Mouse (Mus musculus) spleen, adult 2 months (tissue): ENCODE data around the gene Casq1. TPM values are rescaled to one million over a fixed set of nuclear protein-coding genes. Genes with fewer than 3 reads are reported as not detected.

Experiments
- DNase-seq, 2 experiments: peaks; one replicate each; pipeline versions ENCODE4 v3.0.0 to v3.0.0-alpha.2; 2012 to 2021; ENCODE audit warnings: low spot score in 2 of 2, low read depth in 1 of 2
- H3K27ac ChIP-seq: fragments of 200-500 bp; 2 replicates; pipeline ENCODE4 v1.5.1; 2012; ENCODE audit warnings: low read length, inconsistent platforms; ENCODE audit not compliant: insufficient read depth
- H3K27me3 ChIP-seq: fragments of 200-500 bp; 2 replicates; pipeline ENCODE4 v1.6.1; 2012; ENCODE audit warnings: mild to moderate bottlenecking, moderate library complexity, low read length, inconsistent platforms; ENCODE audit not compliant: control insufficient read depth, insufficient read depth
- H3K36me3 ChIP-seq: fragments of 200-500 bp; 2 replicates; pipeline ENCODE4 v1.6.1; 2012; ENCODE audit warnings: mild to moderate bottlenecking, low read length, inconsistent platforms; ENCODE audit not compliant: control insufficient read depth, insufficient read depth
- H3K4me1 ChIP-seq: fragments of 200-500 bp; 2 replicates; pipeline ENCODE4 v1.6.1; 2011; ENCODE audit warnings: inconsistent platforms; ENCODE audit not compliant: control insufficient read depth, insufficient read depth, insufficient read length
- H3K4me3 ChIP-seq: fragments of 200-500 bp; 2 replicates; pipeline ENCODE4 v1.5.1; 2011; ENCODE audit warnings: mild to moderate bottlenecking, inconsistent platforms; ENCODE audit not compliant: insufficient read depth, insufficient read length; ENCODE audit errors: extremely low read depth
- CTCF ChIP-seq: fragments of 200-500 bp; IDR thresholded peaks from 2 replicates; pipeline ENCODE4 v1.5.1; 2011; ENCODE audit warnings: mild to moderate bottlenecking, inconsistent platforms; ENCODE audit not compliant: insufficient read depth, insufficient read length, insufficient replicate concordance; ENCODE audit errors: extremely low read depth
- POLR2A ChIP-seq: fragments of 200-500 bp; IDR thresholded peaks from 2 replicates; pipeline ENCODE4 v1.6.1; 2011; ENCODE audit warnings: low read depth, low read length, inconsistent platforms
- WGBS: fragments of 180-500 bp; shearing (Covaris S2); methylation state at CpG from one replicate; pipeline ENCODE4 v1.1.7; 2018; 5-methylcytosine and 5-hydroxymethylcytosine counted together
- polyA plus RNA-seq: library from polyadenylated mRNA; depleted of rRNA; stranded (reverse); fragments of >200 nt; gene quantifications from 2 replicates; pipeline ENCODE4 v1.2.3, GENCODE M21; 2012

Casq1 gene
- polyA plus RNA-seq, 1 experiment = 0.35 TPM

GRCm38 (mm10) chr1:172181777-172182176 is 37.9 kb downstream of the Casq1 start:
- peaks cover 31% of the 10 kb centered on the region for H3K36me3 ChIP-seq
- no peak overlapping the region for H3K4me3 ChIP-seq

GRCm38 (mm10) chr1:172180881-172181280 is 38.8 kb downstream of the Casq1 start:
- peaks cover 25% of the 10 kb centered on the region for H3K36me3 ChIP-seq
- no peaks in the 10 kb centered on the region for H3K4me1 ChIP-seq
- no peak overlapping the region for H3K27ac ChIP-seq
- WGBS = 91% methylated on average over 4 of the region's 4 CpGs
- H3K27me3 ChIP-seq = no peaks in the 10 kb centered on the region
- TF ChIP-seq CTCF (no peak), POLR2A (no peak)
- H3K4me3 ChIP-seq = no peak overlapping the region
- no peak for DNase-seq

More at GRCm38 (mm10) chr1:172181777-172182176, 37.9 kb downstream of the Casq1 start:
- WGBS = 95% methylated on average over 3 of the region's 3 CpGs
- H3K27me3 ChIP-seq = no peaks in the 10 kb centered on the region
- H3K27ac ChIP-seq = no peak overlapping the region
- no peaks in the 10 kb centered on the region for H3K4me1 ChIP-seq
- no peak for DNase-seq
- TF ChIP-seq CTCF (no peak), POLR2A (no peak)

DNA sequence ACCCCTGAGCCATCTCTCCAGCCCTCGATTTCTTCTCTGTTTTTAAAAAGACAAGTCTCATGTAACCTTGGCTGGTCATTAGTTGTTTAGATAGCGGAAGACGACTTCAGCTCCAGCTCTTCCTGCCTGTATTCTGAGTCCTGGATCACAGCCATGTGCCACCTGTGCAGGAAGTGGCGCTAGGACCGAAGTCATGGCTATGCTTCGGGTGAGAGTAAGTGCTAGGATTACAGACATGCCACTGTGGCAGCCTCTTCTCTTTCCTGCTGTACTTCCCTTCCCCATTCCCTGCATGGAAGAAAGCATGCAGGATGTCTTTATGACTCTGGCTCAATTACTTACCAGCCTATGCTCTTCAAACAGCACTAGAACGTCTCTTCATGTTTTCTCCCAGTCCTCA is 40.6 kb downstream of the Casq1 start:
- TF ChIP-seq CTCF (no peak), POLR2A (no peak)

DNA sequence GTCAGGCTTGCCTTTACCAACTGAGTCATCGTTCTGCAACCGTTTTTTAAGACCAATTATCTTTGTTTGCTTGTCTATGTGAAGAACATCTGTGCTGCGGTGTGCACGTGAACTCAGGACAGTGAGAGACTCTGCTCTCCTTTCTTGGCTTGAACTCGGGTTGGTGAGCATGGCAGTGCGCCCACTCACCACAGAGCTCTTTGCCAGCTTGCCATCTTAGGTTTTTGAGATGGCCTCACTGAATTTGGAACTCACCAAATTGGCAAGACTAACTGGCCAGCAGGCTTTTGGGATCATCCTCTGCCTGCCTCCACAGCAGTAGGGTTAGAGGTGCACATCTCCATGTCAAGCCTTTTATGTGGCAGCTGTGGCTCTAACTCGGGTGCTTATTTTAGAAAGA is 41.9 kb downstream of the Casq1 start:
- no peak for DNase-seq
- peaks cover 41% of the 10 kb centered on the region for H3K36me3 ChIP-seq
- no peak overlapping the region for H3K27ac ChIP-seq
- TF ChIP-seq POLR2A (no peak), CTCF (no peak)
- no peak overlapping the region for H3K4me3 ChIP-seq
- H3K4me1 ChIP-seq = no peaks in the 10 kb centered on the region
- H3K27me3 ChIP-seq = no peaks in the 10 kb centered on the region
- WGBS = 90% methylated on average over 7 of the region's 7 CpGs

More for the DNA sequence above, 40.6 kb downstream of the Casq1 start:
- no peak for DNase-seq
- no peaks in the 10 kb centered on the region for H3K27me3 ChIP-seq
- peaks cover 35% of the 10 kb centered on the region for H3K36me3 ChIP-seq
- H3K27ac ChIP-seq = no peak overlapping the region
- no peak overlapping the region for H3K4me3 ChIP-seq
- H3K4me1 ChIP-seq = no peaks in the 10 kb centered on the region
- 75% methylated on average over 7 of the region's 7 CpGs for WGBS

DNA sequence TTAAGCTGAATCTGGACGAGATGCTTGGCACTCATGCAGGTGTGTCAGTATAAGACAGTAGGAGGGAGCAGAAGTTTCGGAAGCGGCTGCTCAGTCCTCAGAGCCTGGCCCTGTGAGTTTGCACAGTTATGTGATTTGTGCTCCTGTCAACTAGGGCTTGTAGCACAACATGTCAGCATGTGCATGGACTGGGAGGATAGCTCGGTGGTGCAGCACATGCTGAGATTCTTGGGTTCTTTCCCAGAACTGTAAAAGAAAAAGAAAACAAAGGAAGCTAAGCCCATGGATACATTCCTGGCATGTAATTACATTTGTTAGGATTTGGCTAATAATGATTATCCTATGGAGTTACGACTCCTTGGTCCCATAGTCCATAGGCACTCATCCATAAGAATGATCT is 46.5 kb downstream of the Casq1 start:
- 95% methylated on average over 5 of the region's 5 CpGs for WGBS
- no peak overlapping the region for H3K27ac ChIP-seq
- H3K27me3 ChIP-seq = no peaks in the 10 kb centered on the region
- H3K36me3 ChIP-seq = peaks cover 42% of the 10 kb centered on the region
- no peak for DNase-seq
- TF ChIP-seq POLR2A = no peak
- no peak for TF ChIP-seq CTCF
- no peaks in the 10 kb centered on the region for H3K4me1 ChIP-seq
- no peak overlapping the region for H3K4me3 ChIP-seq

DNA sequence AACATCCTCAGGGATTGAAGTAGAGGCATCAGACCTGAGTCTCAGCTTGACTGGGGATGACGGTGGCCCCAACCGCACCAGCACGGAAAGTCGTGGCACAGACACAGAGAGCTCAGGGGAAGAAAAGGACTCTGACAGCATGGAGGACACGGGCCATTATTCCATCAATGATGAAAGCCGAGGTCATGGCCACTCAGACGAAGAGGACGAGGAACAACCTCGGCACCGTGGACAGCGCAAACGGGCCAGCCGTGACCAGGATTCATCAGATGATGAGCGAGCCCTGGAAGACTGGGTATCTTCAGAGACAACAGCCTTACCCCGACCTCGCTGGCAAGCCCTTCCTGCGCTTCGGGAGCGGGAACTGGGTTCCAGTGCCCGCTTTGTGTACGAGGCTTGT is 47.3 kb downstream of the Casq1 start:
- H3K36me3 ChIP-seq = peaks cover 42% of the 10 kb centered on the region
- no peaks in the 10 kb centered on the region for H3K4me1 ChIP-seq
- no peak overlapping the region for H3K4me3 ChIP-seq
- 97% methylated on average over 21 of the region's 21 CpGs for WGBS
- TF ChIP-seq POLR2A (no peak), CTCF (no peak)
- no peak for DNase-seq
- H3K27me3 ChIP-seq = no peaks in the 10 kb centered on the region
- no peak overlapping the region for H3K27ac ChIP-seq

DNA sequence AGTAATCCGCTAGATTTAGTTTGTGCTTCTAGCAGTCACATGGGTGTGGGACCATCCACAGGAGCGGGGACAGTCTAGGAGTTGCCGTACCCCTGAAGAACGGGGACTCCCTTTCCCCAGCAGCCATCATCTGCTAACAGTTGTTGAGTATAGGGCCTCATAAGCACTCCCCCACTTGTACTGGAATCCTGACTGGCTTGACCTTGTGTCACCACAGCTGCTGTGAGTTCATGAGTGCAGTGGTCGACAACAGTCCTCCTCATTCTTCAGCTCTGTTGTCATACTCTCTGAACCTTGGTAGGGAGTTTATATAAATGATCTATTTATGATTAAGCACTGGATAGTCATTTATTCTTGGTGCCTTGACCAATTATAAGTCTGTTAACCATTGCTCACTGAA is 49.9 kb downstream of the Casq1 start:
- WGBS = 94% methylated on average over 5 of the region's 5 CpGs
- DNase-seq = no peak
- TF ChIP-seq POLR2A (no peak), CTCF (no peak)
- H3K4me3 ChIP-seq = no peak overlapping the region
- no peak overlapping the region for H3K27ac ChIP-seq
- H3K27me3 ChIP-seq = no peaks in the 10 kb centered on the region
- no peaks in the 10 kb centered on the region for H3K4me1 ChIP-seq
- peaks cover 41% of the 10 kb centered on the region for H3K36me3 ChIP-seq
